Mouse (Mus musculus) CH12.LX (cell line): ENCODE data around the gene Bcar1. TPM values are rescaled to one million over a fixed set of nuclear protein-coding genes. Genes with fewer than 3 reads are reported as not detected.

Experiments
- DNase-seq: peaks from one replicate; pipeline ENCODE4 v3.0.0-alpha.2; 2013; ENCODE audit errors: extremely low read depth
- H3K27ac ChIP-seq: 2 replicates; pipeline ENCODE4 v1.5.1; 2012; ENCODE audit warnings: low read depth, mild to moderate bottlenecking, control low read depth, moderate library complexity; ENCODE audit not compliant: insufficient read depth
- H3K27me3 ChIP-seq: replicated peaks from 2 replicates; pipeline ENCODE3; 2012; ENCODE audit warnings: inconsistent platforms
- H3K36me3 ChIP-seq, 2 experiments: replicated peaks in 1 of 2; 2 replicates each; pipeline versions ENCODE3 to v1.6.1; 2012; ENCODE audit warnings: inconsistent platforms in 1 of 2, low read length in 1 of 2, mild to moderate bottlenecking in 1 of 2, mixed read lengths in 1 of 2, moderate library complexity in 1 of 2; ENCODE audit not compliant: control insufficient read depth in 1 of 2, insufficient read depth in 1 of 2
- H3K4me1 ChIP-seq, 2 experiments: 2 replicates each; pipeline ENCODE4 v1.6.1; 2012; ENCODE audit warnings: inconsistent platforms in 1 of 2, moderate library complexity in 1 of 2; ENCODE audit not compliant: insufficient read depth in 2 of 2, control insufficient read depth in 1 of 2
- H3K4me2 ChIP-seq: 2 replicates; pipeline ENCODE4 v1.6.1; 2012; ENCODE audit warnings: low read depth, mild to moderate bottlenecking, control low read depth; ENCODE audit not compliant: poor library complexity, insufficient read depth, severe bottlenecking
- H3K4me3 ChIP-seq, 3 experiments: fragments of 150-350 bp in 1 of 3; sonication (generic) in 1 of 3; replicated peaks in 1 of 3; 2 replicates each; pipeline versions ENCODE3 to v1.5.1; 2011 to 2012; ENCODE audit warnings: low read depth in 2 of 3, low read length in 2 of 3, mild to moderate bottlenecking in 2 of 3, moderate library complexity in 2 of 3, control low read depth in 1 of 3, improper control_type of control experiment in 1 of 3, inconsistent platforms in 1 of 3, mixed read lengths in 1 of 3; ENCODE audit not compliant: poor library complexity in 1 of 3
- H3K79me2 ChIP-seq: replicated peaks from 2 replicates; pipeline ENCODE4 v1.6.1; 2012; ENCODE audit warnings: mild to moderate bottlenecking, moderate library complexity; ENCODE audit not compliant: control insufficient read depth, poor library complexity, insufficient read depth, severe bottlenecking; ENCODE audit errors: extremely low read depth
- H3K9ac ChIP-seq: 2 replicates; pipeline ENCODE4 v1.6.1; 2012; ENCODE audit warnings: low read depth, mild to moderate bottlenecking, control low read depth, moderate library complexity; ENCODE audit not compliant: insufficient read depth
- H3K9me3 ChIP-seq: replicated peaks from 2 replicates; pipeline ENCODE3; 2012; ENCODE audit warnings: low read length, inconsistent platforms, mixed read lengths
- BHLHE40 ChIP-seq: IDR thresholded peaks from 2 replicates; pipeline ENCODE4 v1.6.1; 2011; ENCODE audit warnings: mild to moderate bottlenecking, low read depth, low read length, improper control_type of control experiment
- CHD2 ChIP-seq: IDR thresholded peaks from 2 replicates; pipeline ENCODE4 v1.6.1; 2011; ENCODE audit warnings: low read length, improper control_type of control experiment
- E2F4 ChIP-seq: IDR thresholded peaks from 2 replicates; pipeline ENCODE4 v1.6.1; 2011; ENCODE audit warnings: low read depth, low read length, improper control_type of control experiment; ENCODE audit not compliant: insufficient replicate concordance
- ELF1 ChIP-seq: IDR thresholded peaks from 2 replicates; pipeline ENCODE4 v1.6.1; 2014; ENCODE audit warnings: low read depth, mild to moderate bottlenecking, inconsistent platforms, low read length, improper control_type of control experiment
- EP300 ChIP-seq: IDR thresholded peaks from 2 replicates; pipeline ENCODE4 v1.6.1; 2011; ENCODE audit warnings: low read length, improper control_type of control experiment
- ETS1 ChIP-seq: conservative IDR thresholded peaks from 2 replicates; pipeline ENCODE4 v1.6.1; 2012; ENCODE audit warnings: low read depth, mild to moderate bottlenecking, inconsistent platforms, low read length, improper control_type of control experiment, moderate library complexity
- GABPA ChIP-seq: IDR thresholded peaks from 2 replicates; pipeline ENCODE4 v1.6.1; 2012; ENCODE audit warnings: low read depth, low read length, improper control_type of control experiment, inconsistent platforms; ENCODE audit not compliant: insufficient replicate concordance
- HCFC1 ChIP-seq: IDR thresholded peaks from 2 replicates; pipeline ENCODE4 v1.6.1; 2012; ENCODE audit warnings: low read depth, mild to moderate bottlenecking, inconsistent platforms, low read length, improper control_type of control experiment
- JUN ChIP-seq: IDR thresholded peaks from 2 replicates; pipeline ENCODE4 v1.6.1; 2011; ENCODE audit warnings: low read depth, mild to moderate bottlenecking, low read length, improper control_type of control experiment, moderate library complexity; ENCODE audit not compliant: insufficient read depth
- MAX ChIP-seq: IDR thresholded peaks from 2 replicates; pipeline ENCODE4 v1.6.1; 2011; ENCODE audit warnings: low read length, improper control_type of control experiment
- MAZ ChIP-seq: IDR thresholded peaks from 2 replicates; pipeline ENCODE4 v1.6.1; 2012; ENCODE audit warnings: low read depth, mild to moderate bottlenecking, inconsistent platforms, low read length, improper control_type of control experiment, moderate library complexity
- MEF2A ChIP-seq: IDR thresholded peaks from 2 replicates; pipeline ENCODE4 v1.6.1; 2014; ENCODE audit warnings: low read depth, mild to moderate bottlenecking, inconsistent platforms, low read length, improper control_type of control experiment, borderline replicate concordance
- MXI1 ChIP-seq: IDR thresholded peaks from 2 replicates; pipeline ENCODE4 v1.6.1; 2011; ENCODE audit warnings: mild to moderate bottlenecking, low read depth, low read length, improper control_type of control experiment
- MYC ChIP-seq: IDR thresholded peaks from 2 replicates; pipeline ENCODE4 v1.6.1; 2011; ENCODE audit warnings: low read depth, mild to moderate bottlenecking, improper control_type of control experiment, low read length
- NRF1 ChIP-seq: IDR thresholded peaks from 2 replicates; pipeline ENCODE4 v1.6.1; 2014; ENCODE audit warnings: low read depth, mild to moderate bottlenecking, inconsistent platforms, low read length, improper control_type of control experiment, moderate library complexity
- PAX5 ChIP-seq: IDR thresholded peaks from 2 replicates; pipeline ENCODE4 v1.6.1; 2012; ENCODE audit warnings: low read length, inconsistent platforms, mixed read lengths
- POLR2A ChIP-seq: IDR thresholded peaks from 2 replicates; pipeline ENCODE4 v1.6.1; 2011; ENCODE audit warnings: low read depth, mild to moderate bottlenecking, improper control_type of control experiment, low read length
- RAD21 ChIP-seq: IDR thresholded peaks from 2 replicates; pipeline ENCODE4 v1.6.1; 2011; ENCODE audit warnings: low read depth, mild to moderate bottlenecking, low read length, improper control_type of control experiment, moderate library complexity
- RCOR1 ChIP-seq: conservative IDR thresholded peaks from 2 replicates; pipeline ENCODE4 v1.6.1; 2012; ENCODE audit warnings: low read depth, mild to moderate bottlenecking, inconsistent platforms, low read length, improper control_type of control experiment
- SIN3A ChIP-seq: IDR thresholded peaks from 2 replicates; pipeline ENCODE4 v1.6.1; 2012; ENCODE audit warnings: low read length, improper control_type of control experiment, inconsistent platforms
- SMC3 ChIP-seq: IDR thresholded peaks from 2 replicates; pipeline ENCODE4 v1.6.1; 2011; ENCODE audit warnings: low read depth, low read length, improper control_type of control experiment
- TCF12 ChIP-seq: IDR thresholded peaks from 2 replicates; pipeline ENCODE4 v1.6.1; 2014; ENCODE audit warnings: low read depth, mild to moderate bottlenecking, inconsistent platforms, low read length, improper control_type of control experiment
- USF1 ChIP-seq: IDR thresholded peaks from 2 replicates; pipeline ENCODE4 v1.6.1; 2014; ENCODE audit warnings: low read depth, mild to moderate bottlenecking, inconsistent platforms, low read length, improper control_type of control experiment
- ZC3H11A ChIP-seq: IDR thresholded peaks from 2 replicates; pipeline ENCODE4 v1.6.1; 2012; ENCODE audit warnings: low read depth, mild to moderate bottlenecking, inconsistent platforms, low read length, improper control_type of control experiment
- dilution Hi-C: fragments of 300-500 bp; cut with MboI; formaldehyde crosslinking; loops from 2 replicates; pipeline ENCODE4 v1.14.3; 2020; ENCODE audit warnings: low sequenced_read_pairs; ENCODE audit not compliant: extremely low pct_unique_long_range_greater_than_20kb, extremely low pct_ligation_motif_present
- in situ Hi-C: fragments of 300-500 bp; cut with MboI; formaldehyde crosslinking; loops from 3 replicates; pipeline ENCODE4 v1.14.3; 2019; ENCODE audit warnings: low sequenced_read_pairs, low pct_ligation_motif_present, low pct_unique_long_range_greater_than_20kb, mixed read lengths
- polyA plus RNA-seq: library from polyadenylated mRNA; unstranded; fragments of >175 nt; gene quantifications from 2 replicates; pipeline ENCODE4 v1.2.1, GENCODE M21; 2012; ENCODE audit warnings: low read depth; ENCODE audit not compliant: insufficient read length
- total RNA-seq, 2 experiments: library from RNA; depleted of rRNA; stranded (reverse); fragments of 300-350 nt in 1 of 2; fragments of >200 nt in 1 of 2; gene quantifications; 2 replicates each; pipeline ENCODE4 v1.2.3; 2012 to 2014

The Bcar1 gene
- total and polyA plus RNA-seq, 3 experiments, result 0.97 to 2.1 (median 1.2) TPM

DNA sequence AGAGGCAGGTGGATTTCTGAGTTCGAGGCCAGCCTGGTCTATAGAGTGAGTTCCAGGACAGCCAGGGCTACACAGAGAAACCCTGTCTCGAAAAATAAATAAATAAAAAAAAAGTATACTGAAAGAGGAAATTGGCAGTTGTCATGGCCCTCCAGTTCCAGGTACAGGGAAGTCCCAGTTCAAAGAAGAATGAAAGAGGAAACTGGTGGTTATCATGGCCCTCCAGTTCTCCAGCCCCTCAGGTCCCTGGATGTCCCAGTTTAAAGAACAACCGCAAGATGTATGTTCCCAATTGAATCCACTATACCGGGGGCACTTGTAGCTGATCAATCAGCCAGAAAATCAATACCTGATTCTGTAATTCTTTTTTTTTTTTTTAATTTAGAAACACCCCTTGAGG is 32.9 kb upstream of the Bcar1 start:
- dilution Hi-C loops (no loop called here), in situ Hi-C loops (loop anchor here (10.0 kb wide), 1 partner anchor 48 kb away; no protein-coding TSS in a partner anchor)
- H3K4me3 ChIP-seq, result no peak overlapping the region
- DNase-seq, result no peak
- H3K36me3 ChIP-seq, result peaks cover 26 to 79% of the 10 kb centered on the region in 2 experiments
- no peaks in the 10 kb centered on the region for H3K27me3 ChIP-seq
- no peak overlapping the region for H3K9ac ChIP-seq
- no peaks in the 10 kb centered on the region for H3K9me3 ChIP-seq
- H3K4me2 ChIP-seq, result no peak overlapping the region
- H3K4me1 ChIP-seq, result peaks cover 0 to 20% of the 10 kb centered on the region in 2 experiments; a peak in 2 of 4 replicates
- TF ChIP-seq JUN, result no peak
- no peak for TF ChIP-seq HCFC1
- no peak for TF ChIP-seq RCOR1
- TF ChIP-seq MEF2A, result no peak
- no peak for TF ChIP-seq MXI1
- no peak for TF ChIP-seq POLR2A
- no peak for TF ChIP-seq MAX
- TF ChIP-seq NRF1, result no peak
- TF ChIP-seq CHD2, result no peak
- no peak for TF ChIP-seq BHLHE40
- no peak overlapping the region for H3K27ac ChIP-seq
- H3K79me2 ChIP-seq, result no peaks in the 10 kb centered on the region

- dilution Hi-C loops, result no loop called here
- peaks cover 30 to 81% of the 10 kb centered on the region in 2 experiments for H3K36me3 ChIP-seq
Measured at GRCm38 (mm10) chr8:111775766-111776165, 32.2 kb upstream of the Bcar1 start.

GRCm38 (mm10) chr8:111773476-111773875 is 29.9 kb upstream of the Bcar1 start:
- Histone ChIP-seq H3K9ac (no peak overlapping the region), H3K36me3 (peaks cover 28 to 77% of the 10 kb centered on the region in 2 experiments), H3K27ac (no peak overlapping the region), H3K27me3 (no peaks in the 10 kb centered on the region), H3K4me3 (no peak overlapping the region), H3K9me3 (no peaks in the 10 kb centered on the region), H3K79me2 (no peaks in the 10 kb centered on the region), H3K4me2 (no peak overlapping the region), H3K4me1 (peaks cover 0 to 20% of the 10 kb centered on the region in 2 experiments; a peak in 2 of 4 replicates)
- no peak for DNase-seq
- dilution Hi-C loops, result no loop called here
- TF ChIP-seq GABPA (no peak), PAX5 (no peak), ETS1 (no peak), BHLHE40 (no peak), E2F4 (no peak), USF1 (no peak), MAZ (no peak), MYC (no peak), CHD2 (no peak), EP300 (no peak), RAD21 (no peak), TCF12 (no peak), HCFC1 (no peak), ZC3H11A (no peak)
- in situ Hi-C loops, result loop anchor here (10.0 kb wide), 1 partner anchor 51 kb away; no protein-coding TSS in a partner anchor

More at GRCm38 (mm10) chr8:111775766-111776165, 32.2 kb upstream of the Bcar1 start:
- Histone ChIP-seq H3K9ac (no peak overlapping the region), H3K4me1 (peaks cover 0 to 20% of the 10 kb centered on the region in 2 experiments; a peak in 2 of 4 replicates), H3K4me2 (no peak overlapping the region), H3K27ac (no peak overlapping the region), H3K4me3 (no peak overlapping the region), H3K27me3 (no peaks in the 10 kb centered on the region), H3K79me2 (no peaks in the 10 kb centered on the region), H3K9me3 (no peaks in the 10 kb centered on the region)
- no peak for DNase-seq
- in situ Hi-C loops, result loop anchor here (10.0 kb wide), 1 partner anchor 49 kb away; no protein-coding TSS in a partner anchor
- TF ChIP-seq MXI1 (no peak), ELF1 (no peak), SIN3A (no peak), SMC3 (no peak), CHD2 (no peak)
